Comparison of ENCODE assay signal across 36 mouse cellular contexts in the genomic region with DNA sequence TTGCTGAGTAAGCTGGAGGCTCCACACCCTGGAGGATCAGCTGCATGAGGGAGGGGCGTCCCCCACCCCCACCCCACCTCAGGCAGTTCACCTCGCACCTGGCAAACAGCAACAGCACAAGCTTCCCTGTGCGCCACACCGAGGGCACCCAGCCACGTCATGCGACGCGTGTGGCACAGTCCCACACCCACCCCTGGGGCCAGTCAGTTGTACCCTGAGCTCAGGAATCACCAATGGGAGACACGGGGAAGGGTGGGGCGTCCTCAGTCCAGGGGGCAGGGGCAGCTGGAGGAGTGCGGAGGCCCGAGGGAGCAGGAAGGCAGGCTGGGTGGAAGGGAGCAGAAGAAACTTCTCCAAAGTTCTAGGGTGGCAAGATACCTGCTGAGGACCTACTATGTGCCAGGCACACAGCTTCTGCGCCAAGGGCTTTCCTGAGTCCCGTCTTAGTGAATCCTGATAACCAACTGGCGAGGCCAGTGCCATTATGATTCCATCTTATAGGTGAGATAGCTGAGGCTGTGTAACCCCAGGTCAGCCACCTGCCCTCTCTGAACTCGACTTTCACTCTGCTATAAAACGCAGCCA. TPM values are rescaled to one million over a fixed set of nuclear protein-coding genes. Genes with fewer than 3 reads are reported as not detected.
DNase-seq lines count a peak whose midpoint lies in the region; ATAC-seq and TF ChIP-seq lines count a peak whose summit lies in the region.
"Had no signal": no experiment of that assay in that cellular context is flagged by ENCODE, and none has a peak within 500 bp of the region (broad histone marks: within the 10 kb centered on the region; RNA-seq: fewer than 3 reads in every experiment).

No protein-coding gene starts in this region.

- H3K9me3 ChIP-seq in lung, embryonic 14.5 days (ENCODE audit: low read depth, low read length), result no peaks in the 10 kb centered on the region
- no peaks in the 10 kb centered on the region for H3K9me3 ChIP-seq in CH12.LX (replicated peaks; ENCODE audit: low read length)
- H3K9me3 ChIP-seq in intestine, embryonic 14.5 days (ENCODE audit: control insufficient read depth, low read length), result no peaks in the 10 kb centered on the region
- no peaks in the 10 kb centered on the region for H3K9me3 ChIP-seq in stomach, embryonic 15.5 days
- no peaks in the 10 kb centered on the region for H3K9me3 ChIP-seq in hindbrain, embryonic 13.5 days
- H3K9me3 ChIP-seq: embryonic facial prominence, embryonic 12.5 days; heart, embryonic 13.5 days; hindbrain, embryonic 10.5 days; limb, embryonic 12.5 days; midbrain, embryonic 13.5 days; neural tube, embryonic 13.5 days had no signal

- no peak overlapping the region for H3K27ac ChIP-seq in lung, embryonic 14.5 days (ENCODE audit: low read depth)
- H3K27ac ChIP-seq in CH12.LX (ENCODE audit: insufficient read depth, low read depth), result no peak overlapping the region
- H3K27ac ChIP-seq in intestine, embryonic 14.5 days (ENCODE audit: low read depth), result no peak overlapping the region
- H3K27ac ChIP-seq in stomach, embryonic 15.5 days, result no peak overlapping the region; the same call in 1 of the 2 replicates
- no peak overlapping the region for H3K27ac ChIP-seq in hindbrain, embryonic 13.5 days
- H3K27ac ChIP-seq: embryonic facial prominence, embryonic 12.5 days; gastrocnemius, adult 2 months; heart, adult 2 months; heart, embryonic 13.5 days; hindbrain, embryonic 10.5 days; limb, embryonic 12.5 days; macrophage; midbrain, embryonic 13.5 days; neural tube, embryonic 13.5 days had no signal

- H3K4me3 ChIP-seq in lung, embryonic 14.5 days (ENCODE audit: low read depth, low read length), result no peak overlapping the region
- no peak overlapping the region for H3K4me3 ChIP-seq in CH12.LX (replicated peaks in 1 of 3; ENCODE audit: low read depth in 2 of 3, low read length in 2 of 3, poor library complexity in 1 of 3)
- no peak overlapping the region for H3K4me3 ChIP-seq in intestine, embryonic 14.5 days (ENCODE audit: low read depth, low read length)
- H3K4me3 ChIP-seq in stomach, embryonic 15.5 days (replicated peaks), result no peak overlapping the region
- no peak overlapping the region for H3K4me3 ChIP-seq in hindbrain, embryonic 13.5 days
- H3K4me3 ChIP-seq: embryonic facial prominence, embryonic 12.5 days; gastrocnemius, adult 2 months; heart, adult 2 months; heart, embryonic 13.5 days; hindbrain, embryonic 10.5 days; limb, embryonic 12.5 days; midbrain, embryonic 13.5 days; neural tube, embryonic 13.5 days had no signal

- in situ Hi-C loops in CH12.LX (cut with MboI; ENCODE audit: low pct_ligation_motif_present, low pct_unique_long_range_greater_than_20kb, low sequenced_read_pairs), result no loop called here

- H3K4me2 ChIP-seq in lung, embryonic 14.5 days, result no peak overlapping the region
- H3K4me2 ChIP-seq in CH12.LX (ENCODE audit: insufficient read depth, low read depth, poor library complexity, severe bottlenecking), result no peak overlapping the region
- H3K4me2 ChIP-seq in intestine, embryonic 14.5 days (ENCODE audit: low read length), result no peak overlapping the region
- no peak overlapping the region for H3K4me2 ChIP-seq in stomach, embryonic 15.5 days
- no peak overlapping the region for H3K4me2 ChIP-seq in hindbrain, embryonic 13.5 days
- H3K4me2 ChIP-seq: embryonic facial prominence, embryonic 12.5 days; heart, embryonic 13.5 days; limb, embryonic 12.5 days; liver, embryonic 11.5 days; midbrain, embryonic 13.5 days; neural tube, embryonic 13.5 days had no signal

- TF ChIP-seq EP300 in CH12.LX (IDR thresholded peaks at IDR 0.05; ENCODE audit: low read length), result no peak

- peaks cover 3% of the 10 kb centered on the region; the same call in 1 of the 2 replicates for H3K27me3 ChIP-seq in lung, embryonic 14.5 days (ENCODE audit: insufficient read depth, low read length)
- H3K27me3 ChIP-seq in CH12.LX (replicated peaks), result peaks cover 90% of the 10 kb centered on the region
- 0 out of 2 replicates have a peak, but pooled peaks cover 12% of the 10 kb centered on the region for H3K27me3 ChIP-seq in intestine, embryonic 14.5 days (replicated peaks; ENCODE audit: control insufficient read depth, insufficient read depth, low read length)
- no peaks in the 10 kb centered on the region for H3K27me3 ChIP-seq in stomach, embryonic 15.5 days (replicated peaks)
- peaks cover 62% of the 10 kb centered on the region for H3K27me3 ChIP-seq in hindbrain, embryonic 13.5 days

- ATAC-seq in lung, embryonic 14.5 days (ENCODE audit: insufficient read depth), result peak; percentile 47; the same call in 1 of the 2 replicates
- ATAC-seq in intestine, embryonic 14.5 days (replicated peaks; ENCODE audit: low FRiP score, low TSS enrichment, low read depth), result peak; percentile 49; the same call in 1 of the 2 replicates
- peak; percentile 76 for ATAC-seq in stomach, embryonic 15.5 days (ENCODE audit: insufficient read depth, low FRiP score, low read depth)
- no peak for ATAC-seq in hindbrain, embryonic 13.5 days (ENCODE audit: low FRiP score)
- ATAC-seq: forebrain, embryonic 14.5 days; hindbrain, embryonic 16.5 days; midbrain, embryonic 13.5 days had no signal

- WGBS in lung, embryonic 14.5 days, result 50% methylated on average over 17 of the region's 17 CpGs
- WGBS in intestine, embryonic 14.5 days, result 60% methylated on average over 17 of the region's 17 CpGs
- WGBS in stomach, embryonic 15.5 days, result 60% methylated on average over 17 of the region's 17 CpGs
- 77% methylated on average over 17 of the region's 17 CpGs for WGBS in hindbrain, embryonic 13.5 days

- 0 out of 2 replicates have a peak, but pooled peaks cover 7% of the 10 kb centered on the region for H3K4me1 ChIP-seq in lung, embryonic 14.5 days (ENCODE audit: insufficient read depth)
- H3K4me1 ChIP-seq in CH12.LX (ENCODE audit: control insufficient read depth in 1 of 2, insufficient read depth in 2 of 2), result peaks cover 3 to 4% of the 10 kb centered on the region in 2 experiments; a peak in 1 of 4 replicates
- peaks cover 10% of the 10 kb centered on the region; the same call in 1 of the 2 replicates for H3K4me1 ChIP-seq in intestine, embryonic 14.5 days (replicated peaks; ENCODE audit: control insufficient read depth, insufficient read depth, low read length)
- peaks cover 8% of the 10 kb centered on the region for H3K4me1 ChIP-seq in stomach, embryonic 15.5 days
- H3K4me1 ChIP-seq in hindbrain, embryonic 13.5 days (replicated peaks), result peaks cover 15% of the 10 kb centered on the region

- no peak for TF ChIP-seq CTCF in lung, embryonic 14.5 days (IDR thresholded peaks at IDR 0.05; ENCODE audit: low read depth)
- TF ChIP-seq CTCF in CH12.LX (conservative IDR thresholded peaks at IDR 0.05 in 1 of 2, IDR thresholded peaks at IDR 0.05 in 1 of 2; ENCODE audit: low read depth in 2 of 2, low read length in 2 of 2), result no peak

- dilution Hi-C loops in CH12.LX (cut with MboI; ENCODE audit: extremely low pct_ligation_motif_present, extremely low pct_unique_long_range_greater_than_20kb, low sequenced_read_pairs), result loop anchor here (25.0 kb wide), 1 partner anchor 107 kb away; no protein-coding TSS in a partner anchor

- H3K36me3 ChIP-seq in lung, embryonic 14.5 days (ENCODE audit: insufficient read depth), result no peaks in the 10 kb centered on the region
- no peaks in the 10 kb centered on the region for H3K36me3 ChIP-seq in CH12.LX (replicated peaks in 1 of 2; ENCODE audit: control insufficient read depth in 1 of 2, insufficient read depth in 1 of 2, low read length in 1 of 2)
- no peaks in the 10 kb centered on the region for H3K36me3 ChIP-seq in intestine, embryonic 14.5 days (ENCODE audit: control insufficient read depth, insufficient read depth, low read length)
- no peaks in the 10 kb centered on the region for H3K36me3 ChIP-seq in stomach, embryonic 15.5 days
- H3K36me3 ChIP-seq in hindbrain, embryonic 13.5 days, result no peaks in the 10 kb centered on the region
- H3K36me3 ChIP-seq: embryonic facial prominence, embryonic 12.5 days; heart, embryonic 13.5 days; hindbrain, embryonic 10.5 days; limb, embryonic 12.5 days; midbrain, embryonic 13.5 days; neural tube, embryonic 13.5 days had no signal

- no peaks in the 10 kb centered on the region for H3K79me2 ChIP-seq in CH12.LX (replicated peaks; ENCODE audit: control insufficient read depth, extremely low read depth, insufficient read depth, poor library complexity, severe bottlenecking)

- H3K9ac ChIP-seq in lung, embryonic 14.5 days, result no peak overlapping the region
- H3K9ac ChIP-seq in CH12.LX (ENCODE audit: insufficient read depth, low read depth), result no peak overlapping the region
- no peak overlapping the region for H3K9ac ChIP-seq in intestine, embryonic 14.5 days (ENCODE audit: low read length)
- no peak overlapping the region for H3K9ac ChIP-seq in stomach, embryonic 15.5 days
- no peak overlapping the region for H3K9ac ChIP-seq in hindbrain, embryonic 13.5 days
- H3K9ac ChIP-seq: embryonic facial prominence, embryonic 12.5 days; heart, embryonic 13.5 days; limb, embryonic 12.5 days; midbrain, embryonic 13.5 days; neural tube, embryonic 13.5 days had no signal

- no peak for TF ChIP-seq POLR2A in CH12.LX (IDR thresholded peaks at IDR 0.05; ENCODE audit: low read depth, low read length)

- DNase-seq in lung, embryonic 14.5 days, result no peak
- DNase-seq in lung, postnatal 14 days, result no peak
- DNase-seq in CH12.LX (ENCODE audit: extremely low read depth), result no peak
- no peak for DNase-seq in intestine, embryonic 14.5 days (ENCODE audit: low spot score)
- no peak for DNase-seq in adrenal gland, postnatal 25 days
- DNase-seq: adrenal gland, adult 8-10 months; B cell, adult 2 months; cerebellum, adult 11 months; cerebellum, adult 9-10 months; cerebellum, postnatal 36 days; gastrocnemius, adult 2 months; gastrocnemius, postnatal 36 days; heart, adult 2 months; heart, postnatal 10 days; kidney, adult 11 months; thymus, adult 18-20 months; thymus, postnatal 25 days had no signal

- TF ChIP-seq RAD21 in CH12.LX (IDR thresholded peaks at IDR 0.05; ENCODE audit: low read depth, low read length), result no peak

RNA-seq across cellular contexts. Expression of a gene that starts 10.8 kb away (rescaled TPM):
- polyA plus RNA-seq in lung, embryonic 14.5 days (2014; fragmentation: Nextera tagmentation; extraction: Ambion mirVana), result 0.11 and 0.18 TPM in 2 replicates
- 0.21 and 0.55 TPM in 2 replicates for total RNA-seq in CH12.LX (2012; rRNA removed)
- total RNA-seq in CH12.LX (2014; rRNA removed), result 0.08 TPM in 2 replicates
- 0.17 and 0.22 TPM in 2 replicates for polyA plus RNA-seq in CH12.LX (2012; ENCODE audit: insufficient read length, low read depth)
- polyA plus RNA-seq in intestine, embryonic 14.5 days (2014; fragmentation: Nextera tagmentation; extraction: Ambion mirVana), result 0.72 and 0.91 TPM in 2 replicates
- 1.9 and 2.0 TPM in 2 replicates for polyA plus RNA-seq in stomach, embryonic 15.5 days (2015; fragmentation: Nextera tagmentation; extraction: Ambion mirVana)
- 0.44 and 0.49 TPM in 2 replicates for polyA plus RNA-seq in hindbrain, embryonic 13.5 days (2015; fragmentation: Nextera tagmentation; extraction: Ambion mirVana)
- total RNA-seq in adrenal gland, postnatal 25 days (2021), result not detected in 2 replicates
- total RNA-seq: adrenal gland, adult 8-10 months; gastrocnemius, adult 2 months; gastrocnemius, postnatal 36 days; heart, adult 2 months; heart, postnatal 10 days; layer of hippocampus, postnatal 10 days; left cerebral cortex, adult 18-20 months; left cerebral cortex, postnatal 14 days; megakaryocyte-erythroid progenitor cell, adult 5-6 weeks had no signal
- polyA plus RNA-seq: forebrain, embryonic 14.5 days; frontal cortex, adult 2 months; heart, adult 2 months; heart, embryonic 13.5 days; liver, embryonic 16.5 days; macrophage had no signal

RNA-seq across cellular contexts. Expression of a gene that starts 15.3 kb away (rescaled TPM):
- polyA plus RNA-seq in lung, embryonic 14.5 days (2014; fragmentation: Nextera tagmentation; extraction: Ambion mirVana), result 0.31 and 0.57 TPM in 2 replicates
- total RNA-seq in CH12.LX (2012; rRNA removed), result 0.21 and 0.25 TPM in 2 replicates
- not detected in 2 replicates for total RNA-seq in CH12.LX (2014; rRNA removed)
- not detected in 2 replicates for polyA plus RNA-seq in CH12.LX (2012; ENCODE audit: insufficient read length, low read depth)
- not detected in 2 replicates for polyA plus RNA-seq in intestine, embryonic 14.5 days (2014; fragmentation: Nextera tagmentation; extraction: Ambion mirVana)
- 0.46 and 0.58 TPM in 2 replicates for polyA plus RNA-seq in stomach, embryonic 15.5 days (2015; fragmentation: Nextera tagmentation; extraction: Ambion mirVana)
- polyA plus RNA-seq in hindbrain, embryonic 13.5 days (2015; fragmentation: Nextera tagmentation; extraction: Ambion mirVana), result 0.17 TPM in 1 of 2 replicates, not detected in the other
- total RNA-seq in adrenal gland, postnatal 25 days (2021), result not detected in 2 replicates
- total RNA-seq: gastrocnemius, adult 2 months; gastrocnemius, postnatal 36 days; heart, adult 2 months; left cerebral cortex, postnatal 14 days; megakaryocyte-erythroid progenitor cell, adult 5-6 weeks had no signal
- polyA plus RNA-seq: forebrain, embryonic 14.5 days; frontal cortex, adult 2 months; hindbrain, embryonic 16.5 days; kidney, embryonic 16.5 days; macrophage; midbrain, embryonic 13.5 days; neural tube, embryonic 13.5 days had no signal

RNA-seq across cellular contexts. Expression of a gene that starts 54.2 kb away (rescaled TPM):
- polyA plus RNA-seq in lung, embryonic 14.5 days (2014; fragmentation: Nextera tagmentation; extraction: Ambion mirVana), result 27.1 and 28.4 TPM in 2 replicates
- 34.9 and 53.0 TPM in 2 replicates for total RNA-seq in CH12.LX (2012; rRNA removed)
- 5.5 and 5.8 TPM in 2 replicates for total RNA-seq in CH12.LX (2014; rRNA removed)
- 8.3 and 9.0 TPM in 2 replicates for polyA plus RNA-seq in CH12.LX (2012; ENCODE audit: insufficient read length, low read depth)
- 24.1 and 29.0 TPM in 2 replicates for polyA plus RNA-seq in intestine, embryonic 14.5 days (2014; fragmentation: Nextera tagmentation; extraction: Ambion mirVana)
- polyA plus RNA-seq in stomach, embryonic 15.5 days (2015; fragmentation: Nextera tagmentation; extraction: Ambion mirVana), result 23.8 and 24.1 TPM in 2 replicates
- 10.3 and 11.4 TPM in 2 replicates for polyA plus RNA-seq in hindbrain, embryonic 13.5 days (2015; fragmentation: Nextera tagmentation; extraction: Ambion mirVana)
- 36.8 and 40.7 TPM in 2 replicates for total RNA-seq in adrenal gland, postnatal 25 days (2021)
